Mouse (Mus musculus) stomach, embryonic 16.5 days (tissue): Measurements from ENCODE around the gene Chil5. TPM values are rescaled to one million over a fixed set of nuclear protein-coding genes. Genes with fewer than 3 reads are reported as not detected.

Experiments used
- ATAC-seq: fragments of 200-750 bp; cut with Nextera tagmentation; 2 replicates; pipeline ENCODE4 v1.8.0; 2017; ENCODE audit warnings: moderate number of reproducible peaks, moderate TSS enrichment; ENCODE audit not compliant: insufficient read depth, low FRiP score
- H3K27ac ChIP-seq: fragments of 300-500 bp; sonication (generic); 2 replicates; pipeline ENCODE4 v1.5.1; 2014; ENCODE audit warnings: low read length
- H3K27me3 ChIP-seq: fragments of 300-500 bp; sonication (generic); 2 replicates; pipeline ENCODE4 v1.6.1; 2014; ENCODE audit warnings: low read length, control low read depth, mixed read lengths; ENCODE audit not compliant: control insufficient read depth, insufficient read depth
- H3K36me3 ChIP-seq: fragments of 300-500 bp; sonication (generic); 2 replicates; pipeline ENCODE4 v1.6.1; 2014; ENCODE audit warnings: low read length; ENCODE audit not compliant: control insufficient read depth, insufficient read depth
- H3K4me1 ChIP-seq: fragments of 300-500 bp; sonication (generic); 2 replicates; pipeline ENCODE4 v1.6.1; 2014; ENCODE audit warnings: low read length, control low read depth, mixed read lengths; ENCODE audit not compliant: control insufficient read depth, insufficient read depth
- H3K4me2 ChIP-seq: fragments of 300-500 bp; sonication (generic); 2 replicates; pipeline ENCODE4 v1.6.1; 2014; ENCODE audit warnings: low read depth, low read length, mixed read lengths
- H3K4me3 ChIP-seq: fragments of 300-500 bp; sonication (generic); replicated peaks from 2 replicates; pipeline ENCODE4 v1.5.1; 2014; ENCODE audit warnings: mild to moderate bottlenecking, low read length
- H3K9ac ChIP-seq: fragments of 300-500 bp; sonication (generic); 2 replicates; pipeline ENCODE4 v1.6.1; 2014; ENCODE audit warnings: low read length
- H3K9me3 ChIP-seq: fragments of 300-500 bp; sonication (generic); replicated peaks from 2 replicates; pipeline ENCODE4 v1.6.1; 2016; ENCODE audit warnings: low read length, control low read depth; ENCODE audit not compliant: control insufficient read depth
- WGBS: fragments of 180-500 bp; shearing (Covaris S2); extraction: QIAGEN DNeasy Blood & Tissue Kit; methylation state at CpG from one replicate; pipeline ENCODE4 v1.1.7; 2014; 5-methylcytosine and 5-hydroxymethylcytosine counted together
- polyA plus RNA-seq: library from polyadenylated mRNA; unstranded; fragments of >200 nt; fragmentation: Nextera tagmentation; extraction: Ambion mirVana; gene quantifications from 2 replicates; pipeline ENCODE4 v1.2.1, GENCODE M21; 2015

The Chil5 gene
- polyA plus RNA-seq, 1 experiment from 2014 or later: not detected

GRCm38 (mm10) chr3:105971831-105972446, 60.7 kb downstream of the Chil5 start:
- no peak overlapping the region for H3K4me2 ChIP-seq
- H3K9ac ChIP-seq: no peak overlapping the region
- 82% methylated on average over 5 of the region's 5 CpGs for WGBS
- no peaks in the 10 kb centered on the region for H3K9me3 ChIP-seq
- H3K4me3 ChIP-seq: no peak overlapping the region
- H3K27ac ChIP-seq: no peak overlapping the region
- no peaks in the 10 kb centered on the region for H3K27me3 ChIP-seq
- no peak for ATAC-seq
- H3K4me1 ChIP-seq: no peaks in the 10 kb centered on the region
- H3K36me3 ChIP-seq: 0 out of 2 replicates have a peak, but pooled peaks cover 13% of the 10 kb centered on the region

Other genes starting within 250 kb of the Chil5 start
- gene Rap1a, start 231.5 kb downstream of the Chil5 start, polyA plus RNA-seq: 127 and 148 TPM in 2 replicates
- gene Adora3, start 162.0 kb downstream of the Chil5 start, polyA plus RNA-seq: 1.0 and 1.2 TPM in 2 replicates
- 0.44 TPM in 1 of 2 replicates, not detected in the other for gene Tmigd3, start 161.9 kb downstream of the Chil5 start, polyA plus RNA-seq
- gene I830077J02Rik, start 100.2 kb downstream of the Chil5 start, polyA plus RNA-seq: 1.6 and 2.6 TPM in 2 replicates
- gene Wdr77, start 73.4 kb downstream of the Chil5 start, polyA plus RNA-seq: 110 and 120 TPM in 2 replicates
- 473 and 524 TPM in 2 replicates for gene Atp5f1, start 72.7 kb downstream of the Chil5 start, polyA plus RNA-seq
- 0.90 and 1.6 TPM in 2 replicates for gene Ovgp1, start 59.1 kb downstream of the Chil5 start, polyA plus RNA-seq
- 0.35 TPM in 1 of 2 replicates, not detected in the other for gene Pifo, start 18.2 kb downstream of the Chil5 start, polyA plus RNA-seq
- gene Chia1, start 80.4 kb upstream of the Chil5 start, polyA plus RNA-seq: 0.08 and 0.26 TPM in 2 replicates
- 1.7 and 1.9 TPM in 2 replicates for gene Chil3, start 134.8 kb upstream of the Chil5 start, polyA plus RNA-seq
- gene Chil4, start 186.7 kb upstream of the Chil5 start, polyA plus RNA-seq: 0.25 TPM in 1 of 2 replicates, not detected in the other